Comparison of ENCODE assay signal across 9 mouse cellular contexts in the genomic region with DNA sequence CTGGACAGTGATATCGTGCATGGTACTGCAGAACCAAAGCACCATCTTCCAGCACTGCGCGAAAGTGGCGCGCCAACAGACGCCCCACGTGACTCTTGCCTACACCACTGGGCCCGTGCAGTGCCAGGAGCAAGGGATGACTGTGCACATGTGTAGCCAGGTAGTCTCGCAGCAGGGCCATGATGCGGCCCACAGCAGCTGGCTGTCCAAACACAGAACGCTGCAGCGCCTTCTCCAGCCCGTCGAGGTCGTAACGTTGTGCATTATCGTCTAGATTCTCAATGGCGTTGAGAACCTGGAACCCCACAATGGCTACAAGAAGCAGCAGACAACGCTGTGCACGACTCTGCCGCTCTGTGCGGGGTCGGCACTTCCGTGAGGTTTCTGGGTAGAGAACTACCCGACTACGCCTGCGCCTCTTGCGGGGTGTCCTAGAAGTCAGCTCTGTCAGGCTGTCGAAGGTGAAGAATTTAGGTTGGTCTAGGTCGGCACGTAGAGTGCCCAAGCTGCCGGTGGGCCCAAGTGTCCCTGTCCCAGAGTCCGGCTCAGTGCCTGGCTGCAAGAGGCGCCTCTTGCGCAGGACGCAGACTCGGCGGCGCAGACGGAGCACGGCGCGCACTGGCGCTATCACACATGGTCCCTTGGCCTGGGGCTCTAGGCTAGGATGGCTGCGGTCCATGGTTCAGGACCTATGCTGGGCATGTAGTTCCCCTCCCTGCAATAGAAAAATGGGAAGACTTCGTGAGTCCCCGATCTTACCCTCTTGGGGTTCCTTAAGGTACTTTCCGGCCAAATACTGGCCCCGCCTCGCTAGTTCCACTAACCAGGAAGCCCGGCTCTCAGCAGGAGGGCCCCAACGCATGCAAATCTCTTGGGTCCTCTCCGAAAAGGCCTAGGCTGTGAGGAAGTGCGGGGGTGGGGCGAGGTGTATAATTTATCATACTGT. TPM values are rescaled to one million over a fixed set of nuclear protein-coding genes. Genes with fewer than 3 reads are reported as not detected.
DNase-seq lines count a peak whose midpoint lies in the region; ATAC-seq and TF ChIP-seq lines count a peak whose summit lies in the region.
"Had no signal": no experiment of that assay in that cellular context is flagged by ENCODE, and none has a peak within 500 bp of the region (broad histone marks: within the 10 kb centered on the region; RNA-seq: fewer than 3 reads in every experiment).

No protein-coding gene starts in this region.

- peak overlapping the region; percentile 34 for H3K4me3 ChIP-seq in lung, embryonic 14.5 days (ENCODE audit: low read depth, low read length)
- H3K4me3 ChIP-seq in spleen, adult 2 months (ENCODE audit: extremely low read depth, insufficient read depth, insufficient read length): peak overlapping the region; percentile 78

- H3K36me3 ChIP-seq in lung, embryonic 14.5 days (ENCODE audit: insufficient read depth): peaks cover 28% of the 10 kb centered on the region
- peaks cover 10% of the 10 kb centered on the region for H3K36me3 ChIP-seq in spleen, adult 2 months (ENCODE audit: control insufficient read depth, insufficient read depth, low read length)

- H3K4me2 ChIP-seq in lung, embryonic 14.5 days: peak overlapping the region; percentile 63

- peak overlapping the region; percentile 40; the same call in 1 of the 2 replicates for H3K9ac ChIP-seq in lung, embryonic 14.5 days

- peak; percentile 83 for DNase-seq in CD4-positive helper T cell, adult 2 months (ENCODE audit: low read depth, low spot score)
- DNase-seq in ZHBTc4 (ENCODE audit: low read depth, low spot score): peak; percentile 71
- DNase-seq in heart, adult 18-20 months: peak; percentile 81 to 91
- peak; percentile 82 for DNase-seq in kidney, adult 11 months
- peak; percentile 61 for DNase-seq in lung, embryonic 14.5 days
- DNase-seq in spleen, adult 2 months (ENCODE audit: low read depth in 1 of 2, low spot score in 2 of 2): peak; percentile 86 to 95
- no peak for DNase-seq in left cerebral cortex, adult 18-20 months (ENCODE audit: low spot score in 2 of 2)

- no peak for TF ChIP-seq CTCF in lung, embryonic 14.5 days (IDR thresholded peaks at IDR 0.05; ENCODE audit: low read depth)
- TF ChIP-seq CTCF in spleen, adult 2 months (IDR thresholded peaks at IDR 0.05; ENCODE audit: extremely low read depth, insufficient read depth, insufficient read length, insufficient replicate concordance): no peak

- peak overlapping the region; percentile 54; the same call in 1 of the 2 replicates for H3K27ac ChIP-seq in lung, embryonic 14.5 days (ENCODE audit: low read depth)
- peak overlapping the region; percentile 98 for H3K27ac ChIP-seq in spleen, adult 2 months (ENCODE audit: insufficient read depth, low read length)

- H3K27me3 ChIP-seq in lung, embryonic 14.5 days (ENCODE audit: insufficient read depth, low read length): peaks cover 17% of the 10 kb centered on the region
- no peaks in the 10 kb centered on the region for H3K27me3 ChIP-seq in spleen, adult 2 months (ENCODE audit: control insufficient read depth, insufficient read depth, low read length)

- no peak; the same call in 1 of the 2 replicates for TF ChIP-seq POLR2A in spleen, adult 2 months (IDR thresholded peaks at IDR 0.05; ENCODE audit: low read depth, low read length)

- no peaks in the 10 kb centered on the region for H3K9me3 ChIP-seq in lung, embryonic 14.5 days (ENCODE audit: low read depth, low read length)

- peak; percentile 23 for ATAC-seq in lung, embryonic 14.5 days (ENCODE audit: insufficient read depth)
- ATAC-seq in cerebellum, adult (ENCODE audit: insufficient number of reproducible peaks, low FRiP score, low TSS enrichment): no peak

- WGBS in lung, embryonic 14.5 days: 14% methylated on average over 55 of the region's 55 CpGs
- 2% methylated on average over 55 of the region's 55 CpGs for WGBS in spleen, adult 2 months

- peaks cover 8% of the 10 kb centered on the region for H3K4me1 ChIP-seq in lung, embryonic 14.5 days (ENCODE audit: insufficient read depth)
- peaks cover 21% of the 10 kb centered on the region; the same call in 1 of the 2 replicates for H3K4me1 ChIP-seq in spleen, adult 2 months (ENCODE audit: control insufficient read depth, insufficient read depth, insufficient read length)

RNA-seq across cellular contexts. Expression of a gene that starts 1.2 kb away (rescaled TPM):
- total RNA-seq in heart, adult 18-20 months (2021): 1 to 10 TPM; 4.0 to 4.6 TPM
- 7.5 and 8.2 TPM in 2 replicates for polyA plus RNA-seq in lung, embryonic 14.5 days (2014; fragmentation: Nextera tagmentation; extraction: Ambion mirVana)
- 77.5 and 104 TPM in 2 replicates for polyA plus RNA-seq in spleen, adult 2 months (2012; rRNA removed)
- total RNA-seq in left cerebral cortex, adult 18-20 months (2021): 1 to 10 TPM; 2.2 to 2.5 TPM

RNA-seq across cellular contexts. Expression of a gene that starts 14.9 kb away (rescaled TPM):
- total RNA-seq in heart, adult 18-20 months (2021): 1 to 10 TPM; 6.9 to 8.3 TPM
- polyA plus RNA-seq in lung, embryonic 14.5 days (2014; fragmentation: Nextera tagmentation; extraction: Ambion mirVana): 13.7 and 14.9 TPM in 2 replicates
- polyA plus RNA-seq in spleen, adult 2 months (2012; rRNA removed): 8.0 and 13.8 TPM in 2 replicates
- total RNA-seq in left cerebral cortex, adult 18-20 months (2021): 10 to 100 TPM; 19.2 to 23.9 TPM

RNA-seq across cellular contexts. Expression of a gene that starts 15.8 kb away (rescaled TPM):
- 10 to 100 TPM; 40.8 to 45.8 TPM for total RNA-seq in heart, adult 18-20 months (2021)
- polyA plus RNA-seq in lung, embryonic 14.5 days (2014; fragmentation: Nextera tagmentation; extraction: Ambion mirVana): 96.6 and 108 TPM in 2 replicates
- polyA plus RNA-seq in spleen, adult 2 months (2012; rRNA removed): 61.6 and 68.1 TPM in 2 replicates
- 10 to 100 TPM; 62.1 to 68.6 TPM for total RNA-seq in left cerebral cortex, adult 18-20 months (2021)

RNA-seq across cellular contexts. Expression of a gene that starts 19.0 kb away (rescaled TPM):
- not detected for total RNA-seq in heart, adult 18-20 months (2021)
- not detected in 2 replicates for polyA plus RNA-seq in lung, embryonic 14.5 days (2014; fragmentation: Nextera tagmentation; extraction: Ambion mirVana)
- 0.05 TPM in 1 of 2 replicates, not detected in the other for polyA plus RNA-seq in spleen, adult 2 months (2012; rRNA removed)
- under 1 TPM; 0.37 to 0.40 TPM for total RNA-seq in left cerebral cortex, adult 18-20 months (2021)
- total RNA-seq: gastrocnemius, postnatal 4 days had no signal

RNA-seq across cellular contexts. Expression of a gene that starts 23.1 kb away (rescaled TPM):
- total RNA-seq in heart, adult 18-20 months (2021): not detected
- polyA plus RNA-seq in lung, embryonic 14.5 days (2014; fragmentation: Nextera tagmentation; extraction: Ambion mirVana): 0.47 TPM in 1 of 2 replicates, not detected in the other
- 0.11 and 0.16 TPM in 2 replicates for polyA plus RNA-seq in spleen, adult 2 months (2012; rRNA removed)
- total RNA-seq in left cerebral cortex, adult 18-20 months (2021): not detected

Comparison
In these comparisons a context has a peak if more than half of its experiments do, and no peak if none do; other contexts are left out.
1. DNase-seq: peak in CD4-positive helper T cell, adult 2 months (single experiment), ZHBTc4 (single experiment), heart, adult 18-20 months (2 of 2), kidney, adult 11 months (single experiment), lung, embryonic 14.5 days (single experiment) and spleen, adult 2 months (2 of 2); none in left cerebral cortex, adult 18-20 months (0 of 2).